Mouse (Mus musculus): ENCODE results near the gene Hagh.

GRCm38 (mm10) chr17:24886932-24887271, 47.0 kb downstream of the Hagh start:
- TF ChIP-seq CTCF (IDR thresholded peaks at IDR 0.05; ENCODE audit: low read depth, low read length) = no peak
- no peak for TF ChIP-seq POLR2A (IDR thresholded peaks at IDR 0.05; ENCODE audit: extremely low read depth, insufficient read depth, low read length)

Data from liver, adult 2 months (tissue).